Mouse (Mus musculus) frontal cortex, postnatal 14 days (tissue): ENCODE results near the gene Ubxn7.

ENCODE experiments used
- DNase-seq, 2 experiments: peaks; one replicate each; pipeline ENCODE4 v3.0.0; 2022; ENCODE audit warnings: low spot score in 2 of 2

Ubxn7 gene

DNA sequence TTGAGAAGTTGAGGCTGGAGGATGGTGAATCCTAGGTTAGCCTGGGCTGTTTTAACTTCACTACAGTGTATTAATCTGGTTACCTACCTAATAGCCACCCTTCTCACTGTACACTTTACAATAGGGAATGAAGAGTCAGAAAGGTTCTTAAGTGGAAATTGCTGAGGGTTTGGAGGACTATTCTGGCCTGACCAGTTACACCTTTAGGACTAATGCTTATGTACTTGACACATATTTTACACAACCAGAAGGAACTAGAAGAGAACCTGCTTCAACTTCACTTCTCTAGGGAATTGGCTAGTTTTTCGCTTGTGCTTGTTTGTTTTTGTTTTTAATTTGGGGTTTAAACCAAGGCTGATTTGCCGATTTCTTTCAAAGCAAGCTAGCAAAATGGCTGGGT, 101.1 kb downstream of the Ubxn7 start:
- no peak for DNase-seq

DNA sequence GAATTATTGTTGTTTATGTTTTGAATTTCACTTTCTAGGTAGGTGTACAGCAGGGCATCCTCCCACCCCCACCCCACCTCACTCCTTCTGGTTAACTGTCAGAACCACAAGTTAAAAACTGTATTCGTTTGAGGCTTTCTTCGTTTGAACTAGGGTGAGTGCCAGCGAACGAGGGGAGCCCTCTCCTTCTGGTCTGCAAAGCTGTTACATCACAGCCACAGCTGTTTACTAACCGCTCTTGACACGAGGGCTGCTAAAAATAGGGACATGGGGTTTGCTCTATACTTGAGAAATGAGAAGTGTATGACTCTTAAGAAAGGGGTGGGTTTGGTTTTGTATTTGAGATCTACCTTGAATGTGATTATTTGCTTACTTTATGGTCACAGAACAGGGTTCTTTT, 102.0 kb downstream of the Ubxn7 start:
- DNase-seq: no peak

DNA sequence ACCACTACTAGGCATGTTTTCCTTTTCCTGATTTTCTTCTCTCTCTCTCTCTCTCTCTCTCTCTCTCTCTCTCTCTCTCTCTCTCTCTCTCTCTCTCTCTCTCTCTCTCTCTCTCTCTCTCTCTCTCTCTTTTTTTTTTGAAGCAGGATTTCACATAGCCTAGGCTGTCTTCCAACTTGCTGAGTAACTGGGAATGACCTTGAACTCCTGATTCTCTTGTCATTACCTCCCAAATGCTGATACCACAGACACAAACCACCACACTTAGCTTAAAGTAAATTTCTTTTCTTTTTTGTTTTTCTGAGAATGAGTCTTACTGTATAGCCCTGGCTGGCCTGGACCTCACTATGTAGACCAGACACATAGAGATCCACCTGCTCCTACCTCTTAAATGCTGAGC, 102.6 kb downstream of the Ubxn7 start:
- no peak for DNase-seq

DNA sequence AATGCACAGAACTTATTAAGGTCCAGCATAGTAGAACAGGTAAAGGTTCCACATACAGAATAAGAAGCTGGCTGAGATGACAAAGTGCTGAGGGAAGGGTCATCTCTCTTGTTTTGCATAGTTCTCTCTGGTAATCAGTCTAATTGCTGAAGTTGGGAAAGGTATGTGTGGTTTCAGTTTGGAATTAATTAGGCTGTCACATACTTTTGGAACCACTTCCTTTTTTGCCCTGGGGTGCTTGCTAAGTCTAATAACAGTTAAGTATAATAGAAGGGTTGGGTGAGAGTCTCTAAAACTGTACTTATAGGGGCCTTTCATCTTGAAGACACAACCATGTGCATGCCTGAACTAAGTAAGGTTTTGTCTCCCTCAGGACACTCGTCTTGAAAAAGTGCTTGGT, 104.6 kb downstream of the Ubxn7 start:
- DNase-seq: no peak

DNA sequence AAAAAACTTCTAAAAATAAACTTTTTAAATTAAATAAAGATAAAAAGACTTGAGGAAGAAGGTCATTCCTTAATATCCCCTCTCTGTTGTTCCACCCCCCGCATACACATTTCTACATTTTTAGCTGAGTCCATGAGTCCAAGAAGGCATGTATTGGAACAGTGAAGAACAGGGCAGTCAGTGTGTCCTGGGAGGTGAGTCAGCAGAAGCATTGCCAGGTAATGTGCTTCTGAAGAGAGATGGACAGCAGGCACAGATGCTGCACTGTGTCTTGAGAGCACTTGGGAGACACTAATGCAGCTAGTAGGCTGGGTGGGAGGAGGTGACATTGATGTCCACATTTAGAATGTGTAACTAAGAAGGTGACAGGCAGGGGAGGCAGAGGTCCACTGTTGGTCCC, 105.2 kb downstream of the Ubxn7 start:
- no peak for DNase-seq

DNA sequence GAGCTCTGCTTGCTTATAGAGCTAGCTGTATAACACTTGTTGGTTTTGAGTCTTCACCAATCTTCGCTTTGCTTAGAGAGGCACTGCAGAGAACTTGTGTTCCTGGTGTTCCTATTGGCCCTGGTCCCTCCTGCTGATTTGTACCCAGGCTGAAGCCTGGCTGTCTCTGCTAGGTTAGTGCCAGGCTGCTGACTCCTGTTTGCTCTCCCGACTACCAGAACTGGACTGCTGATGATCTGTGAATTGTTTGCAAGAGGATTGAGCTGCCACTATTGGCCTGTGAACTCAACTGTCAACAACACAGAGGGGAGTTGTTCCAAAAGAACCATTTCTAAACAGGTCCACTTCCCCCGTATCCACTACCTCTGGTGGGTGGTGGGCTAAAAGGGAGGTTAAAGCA, 109.4 kb downstream of the Ubxn7 start:
- DNase-seq: no peak
